Mouse (Mus musculus) limb, embryonic 10.5 days (tissue): ENCODE measurements around the gene Rab4a. TPM values are rescaled to one million over a fixed set of nuclear protein-coding genes. Genes with fewer than 3 reads are reported as not detected.

Experiments
- DNase-seq: peaks from one replicate; pipeline ENCODE4 v3.0.0-alpha.2; 2017; ENCODE audit warnings: low spot score
- H3K27ac ChIP-seq: fragments of 300-500 bp; sonication (generic); 2 replicates; pipeline ENCODE4 v1.5.1; 2016; ENCODE audit warnings: mild to moderate bottlenecking
- H3K27me3 ChIP-seq: fragments of 300-500 bp; sonication (generic); 2 replicates; pipeline ENCODE4 v1.6.1; 2016; ENCODE audit warnings: low read depth, mild to moderate bottlenecking; ENCODE audit not compliant: poor library complexity, severe bottlenecking
- H3K36me3 ChIP-seq: fragments of 300-500 bp; sonication (generic); 2 replicates; pipeline ENCODE4 v1.6.1; 2016; ENCODE audit warnings: mild to moderate bottlenecking, moderate library complexity
- H3K4me1 ChIP-seq: fragments of 300-500 bp; sonication (generic); 2 replicates; pipeline ENCODE4 v1.6.1; 2016
- H3K4me3 ChIP-seq: fragments of 300-500 bp; sonication (generic); 2 replicates; pipeline ENCODE4 v1.5.1; 2016; ENCODE audit warnings: mild to moderate bottlenecking, moderate library complexity
- H3K9me3 ChIP-seq: fragments of 300-500 bp; sonication (generic); replicated peaks from 2 replicates; pipeline ENCODE4 v1.6.1; 2016; ENCODE audit warnings: mild to moderate bottlenecking
- WGBS: fragments of 180-500 bp; shearing (Covaris S2); methylation state at CpG from one replicate; pipeline ENCODE4 v1.1.7; 2016; 5-methylcytosine and 5-hydroxymethylcytosine counted together
- polyA plus RNA-seq: library from polyadenylated mRNA; unstranded; fragments of >200 nt; fragmentation: Nextera tagmentation; extraction: Ambion mirVana; gene quantifications from 2 replicates; pipeline ENCODE4 v1.2.1, GENCODE M21; 2016

Rab4a gene
- polyA plus RNA-seq, 1 experiment from 2014 or later: 58.2 TPM

DNA sequence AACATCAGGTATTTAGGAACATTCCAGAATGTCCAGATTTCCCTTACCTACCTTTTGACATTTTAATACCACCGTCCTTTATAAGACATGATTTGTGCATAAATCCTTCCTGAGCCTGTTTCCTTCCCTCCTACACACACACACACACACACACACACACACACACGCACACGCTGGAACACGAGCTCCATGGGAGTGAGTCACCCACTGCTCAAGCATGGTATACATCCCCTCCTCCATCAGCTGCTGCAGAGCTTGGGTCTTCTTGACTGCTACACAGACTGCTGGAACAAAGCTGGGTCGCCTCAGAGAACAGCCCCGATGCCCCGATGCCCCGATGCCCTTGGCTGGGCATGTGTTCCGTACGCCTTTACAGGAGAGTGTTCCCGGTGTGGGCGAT is 40.7 kb downstream of the Rab4a start:
- 95% methylated on average over 12 of the region's 12 CpGs for WGBS
- DNase-seq: no peak
- peaks cover 3% of the 10 kb centered on the region; the same call in 1 of the 2 replicates for H3K4me1 ChIP-seq
- no peaks in the 10 kb centered on the region for H3K9me3 ChIP-seq
- peaks cover 23% of the 10 kb centered on the region for H3K36me3 ChIP-seq
- no peak overlapping the region for H3K27ac ChIP-seq
- no peak overlapping the region for H3K4me3 ChIP-seq
- H3K27me3 ChIP-seq: no peaks in the 10 kb centered on the region

DNA sequence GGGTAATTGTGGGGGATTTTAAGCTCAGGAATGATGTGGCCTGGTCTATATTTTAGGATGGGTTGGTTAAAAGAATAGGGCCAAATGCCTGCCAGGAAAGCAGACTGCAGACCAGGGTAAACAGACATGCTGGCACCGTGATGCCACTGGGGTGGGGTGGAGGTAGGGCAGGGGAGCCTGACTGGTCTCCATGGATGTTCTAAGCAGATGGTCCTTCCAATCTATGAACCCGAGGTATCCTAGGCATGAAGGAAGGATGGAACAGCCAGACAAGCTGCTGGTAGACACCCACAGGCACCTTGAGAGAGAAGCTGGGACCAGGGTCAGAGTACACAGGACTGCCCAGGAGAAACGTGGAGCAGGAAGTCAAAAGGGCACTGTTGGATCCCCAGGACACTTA is 41.8 kb downstream of the Rab4a start:
- DNase-seq: no peak
- no peak overlapping the region for H3K4me3 ChIP-seq
- peaks cover 6% of the 10 kb centered on the region for H3K4me1 ChIP-seq
- H3K36me3 ChIP-seq: peaks cover 13% of the 10 kb centered on the region
- 64% methylated on average over 3 of the region's 3 CpGs for WGBS
- no peak overlapping the region for H3K27ac ChIP-seq
- no peaks in the 10 kb centered on the region for H3K9me3 ChIP-seq
- H3K27me3 ChIP-seq: no peaks in the 10 kb centered on the region

DNA sequence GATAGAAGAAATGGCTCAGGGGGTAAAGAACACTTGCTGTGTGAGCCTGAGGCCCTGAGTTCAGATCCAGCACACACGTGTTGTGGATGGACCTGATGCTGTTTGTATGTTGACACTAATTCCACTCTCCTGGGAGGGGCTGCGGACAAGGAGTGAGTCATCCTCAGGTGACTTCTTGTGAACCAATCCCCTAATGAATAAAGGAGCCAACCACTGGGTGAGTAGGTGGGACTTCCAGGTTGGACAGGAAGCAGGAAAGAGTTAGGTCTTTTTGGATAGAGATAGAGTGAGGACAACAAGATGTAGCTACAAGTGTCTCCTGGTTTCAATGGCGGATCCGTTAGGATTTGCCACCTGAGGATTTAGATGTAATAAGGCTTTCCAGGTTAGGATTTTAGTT is 43.6 kb downstream of the Rab4a start:
- Histone ChIP-seq H3K4me1 (peaks cover 6% of the 10 kb centered on the region), H3K27ac (no peak overlapping the region), H3K9me3 (no peaks in the 10 kb centered on the region), H3K4me3 (no peak overlapping the region), H3K36me3 (peaks cover 7% of the 10 kb centered on the region), H3K27me3 (no peaks in the 10 kb centered on the region)
- 85% methylated on average over 4 of the region's 4 CpGs for WGBS
- DNase-seq: no peak

DNA sequence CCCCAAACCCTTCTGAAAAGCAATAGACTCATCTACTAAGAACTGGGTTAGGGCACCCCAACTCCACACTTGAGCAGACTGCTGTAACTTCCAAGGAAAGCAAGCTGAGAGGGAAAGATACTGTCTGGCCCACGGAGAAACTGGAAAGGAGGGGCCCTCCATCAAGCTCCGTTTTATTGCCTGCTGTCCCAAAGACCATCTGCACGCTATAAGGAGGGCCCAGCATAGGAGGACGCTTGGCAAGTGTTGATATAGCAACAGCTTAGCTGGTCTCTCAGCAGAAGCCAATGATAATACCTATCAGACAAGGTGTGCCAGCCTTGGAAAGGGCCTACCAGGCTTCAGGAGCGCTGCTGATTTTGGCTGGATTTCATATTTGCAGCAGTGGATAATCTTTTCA is 45.8 kb downstream of the Rab4a start:
- 49% methylated on average over 5 of the region's 5 CpGs for WGBS
- H3K4me3 ChIP-seq: no peak overlapping the region
- DNase-seq: no peak

DNA sequence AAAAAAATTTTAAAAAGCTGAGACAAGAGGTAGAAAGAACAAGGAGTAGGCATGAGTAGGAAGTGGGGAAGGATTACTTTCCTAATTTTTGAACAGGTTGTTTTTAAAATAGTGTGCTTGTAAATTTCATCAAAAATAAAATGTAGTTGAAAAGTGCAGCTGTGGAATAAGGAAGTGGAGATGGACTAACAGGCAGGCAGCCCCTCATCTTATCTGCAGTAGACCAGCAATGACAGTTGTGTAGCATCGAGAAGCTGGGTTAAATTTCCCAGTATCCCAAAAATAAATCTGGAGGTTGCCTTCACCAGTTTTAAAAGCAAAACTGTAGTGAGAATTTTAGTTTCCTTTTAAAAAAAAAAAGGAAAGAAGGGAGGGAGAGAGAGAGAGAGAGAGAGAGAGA is 48.5 kb downstream of the Rab4a start:
- no peaks in the 10 kb centered on the region for H3K36me3 ChIP-seq
- WGBS: 94% methylated on average over 1 of the region's 1 CpGs
- DNase-seq: no peak
- peaks cover 15% of the 10 kb centered on the region for H3K4me1 ChIP-seq
- H3K4me3 ChIP-seq: no peak overlapping the region
- 0 out of 2 replicates have a peak, but pooled peaks cover 3% of the 10 kb centered on the region for H3K27me3 ChIP-seq
- no peaks in the 10 kb centered on the region for H3K9me3 ChIP-seq
- no peak overlapping the region for H3K27ac ChIP-seq

More for the DNA sequence above, 45.8 kb downstream of the Rab4a start:
- Histone ChIP-seq H3K27me3 (no peaks in the 10 kb centered on the region), H3K36me3 (no peaks in the 10 kb centered on the region), H3K9me3 (no peaks in the 10 kb centered on the region), H3K27ac (no peak overlapping the region), H3K4me1 (peaks cover 6% of the 10 kb centered on the region)

DNA sequence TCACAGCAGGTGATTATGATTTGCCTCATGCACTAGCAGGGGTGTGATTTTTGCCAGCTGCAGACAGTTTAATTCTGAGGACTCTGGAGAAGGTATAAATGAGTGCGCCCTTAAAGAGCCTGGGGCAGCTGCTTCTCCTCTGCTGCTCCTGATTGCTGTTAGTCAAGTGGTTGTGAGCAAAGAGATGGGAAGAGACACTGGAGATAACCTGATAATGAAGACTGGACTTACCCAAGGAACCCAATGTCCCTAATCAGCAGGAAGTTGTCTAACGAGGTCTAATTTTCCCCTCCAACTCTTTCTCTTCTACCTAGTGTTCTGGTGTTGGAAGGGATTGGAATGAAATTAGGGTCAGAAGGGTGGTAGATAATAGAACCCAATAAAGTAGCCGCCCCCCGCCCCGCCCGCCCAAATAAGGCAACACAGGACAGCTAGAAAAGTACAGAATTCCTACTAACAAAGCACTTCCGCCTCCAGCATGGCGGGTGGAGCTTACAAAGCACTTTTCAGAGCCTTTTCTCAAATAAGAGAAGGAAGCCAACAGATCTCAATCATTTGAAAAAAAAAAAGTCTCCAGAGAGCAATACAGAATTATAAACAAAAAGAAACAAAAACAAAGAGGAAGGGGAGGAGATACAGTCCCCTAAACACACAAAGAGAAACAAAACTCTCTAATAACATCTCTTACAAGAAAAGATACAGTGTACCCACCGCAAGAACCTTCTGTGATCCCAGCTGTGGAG is 49.1 kb downstream of the Rab4a start:
- Histone ChIP-seq H3K27me3 (peaks cover 6% of the 10 kb centered on the region), H3K9me3 (no peaks in the 10 kb centered on the region), H3K36me3 (no peaks in the 10 kb centered on the region), H3K4me1 (peaks cover 17% of the 10 kb centered on the region), H3K4me3 (no peak overlapping the region), H3K27ac (no peak overlapping the region)
- WGBS: 88% methylated on average over 9 of the region's 9 CpGs
- DNase-seq: no peak

DNA sequence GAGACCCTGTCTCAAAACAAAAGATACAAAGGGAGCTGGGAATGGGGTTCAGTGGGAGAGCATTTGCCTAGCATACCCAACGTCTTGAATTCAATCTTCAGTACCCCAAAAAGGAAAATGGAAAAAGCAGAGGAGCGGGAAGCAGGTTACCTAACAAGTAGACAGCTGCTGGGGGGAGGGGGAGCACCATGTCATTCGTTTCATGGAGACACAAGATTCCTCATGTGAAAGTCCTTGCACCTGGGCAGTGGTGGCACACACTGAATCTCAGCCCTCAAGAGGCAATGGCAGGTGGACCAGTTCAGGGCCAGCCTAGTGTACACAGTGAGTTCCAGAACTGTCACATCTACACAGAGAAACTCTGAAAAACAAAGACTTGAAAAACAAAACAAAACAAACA is 51.6 kb downstream of the Rab4a start:
- H3K27ac ChIP-seq: no peak overlapping the region
- no peak overlapping the region for H3K4me3 ChIP-seq
- 62% methylated on average over 3 of the region's 3 CpGs for WGBS
- peaks cover 30% of the 10 kb centered on the region for H3K27me3 ChIP-seq
- H3K4me1 ChIP-seq: peaks cover 17% of the 10 kb centered on the region
- no peak for DNase-seq
- H3K9me3 ChIP-seq: no peaks in the 10 kb centered on the region
- H3K36me3 ChIP-seq: no peaks in the 10 kb centered on the region

DNA sequence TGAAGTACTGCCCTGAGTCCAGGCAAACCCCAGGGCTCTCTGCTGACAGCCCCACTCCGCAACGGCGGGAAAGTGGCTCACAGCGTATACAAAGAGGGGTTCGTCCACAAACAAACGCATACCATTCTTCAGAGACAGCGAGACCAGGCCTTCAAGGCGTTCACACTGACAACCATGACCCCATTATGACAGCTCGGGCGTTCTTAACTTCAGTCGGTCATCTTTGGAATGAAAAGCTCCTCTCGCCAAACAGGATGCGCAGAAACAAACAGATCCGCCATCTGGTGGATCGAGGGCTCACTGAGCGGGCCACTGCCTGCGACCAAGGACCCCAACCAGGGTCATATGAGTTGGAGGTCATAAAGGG is 52.8 kb downstream of the Rab4a start:
- Histone ChIP-seq H3K36me3 (no peaks in the 10 kb centered on the region), H3K27ac (peak overlapping the region; percentile 90), H3K27me3 (peaks cover 40% of the 10 kb centered on the region), H3K4me1 (peaks cover 17% of the 10 kb centered on the region), H3K4me3 (peak overlapping the region; percentile 93), H3K9me3 (no peaks in the 10 kb centered on the region)
- 0% methylated on average over 17 of the region's 17 CpGs for WGBS
- DNase-seq: no peak

DNA sequence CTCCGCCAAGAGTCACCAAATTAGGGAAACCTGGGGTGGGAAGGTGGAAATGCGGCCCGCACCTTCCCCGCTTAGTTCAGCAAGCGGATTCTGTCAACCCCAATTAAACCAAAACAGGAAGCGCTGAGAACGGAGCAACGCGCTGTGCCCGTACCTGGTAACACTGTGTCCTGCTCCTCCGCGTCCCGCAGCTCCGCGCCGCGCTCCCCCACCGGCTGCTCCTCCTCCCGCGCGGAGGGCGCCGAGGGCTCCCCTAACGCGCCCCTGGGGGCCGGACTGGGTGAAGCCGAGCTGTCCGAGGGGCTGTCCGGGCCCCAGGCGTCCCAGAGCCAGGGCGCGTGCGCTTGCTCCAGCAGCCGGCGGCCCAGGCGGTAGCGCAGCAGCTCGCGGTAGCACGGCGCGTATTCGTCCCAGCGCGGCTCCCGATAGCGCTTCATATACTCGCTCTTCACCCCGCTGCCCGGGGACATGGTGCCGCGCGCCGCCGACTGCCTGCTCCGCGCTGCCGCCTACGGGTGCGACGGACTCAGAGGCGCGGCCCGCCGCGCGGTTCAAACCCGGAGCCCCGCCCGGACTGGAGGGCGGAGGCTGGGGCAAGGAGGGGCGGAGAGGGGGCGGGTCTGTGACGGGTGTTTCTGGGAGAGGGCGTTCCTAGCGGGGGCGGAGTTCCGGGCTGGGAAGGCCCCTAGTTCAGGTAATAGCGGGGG is 53.3 kb downstream of the Rab4a start:
- under 1% methylated on average over 79 of the region's 79 CpGs for WGBS

DNA sequence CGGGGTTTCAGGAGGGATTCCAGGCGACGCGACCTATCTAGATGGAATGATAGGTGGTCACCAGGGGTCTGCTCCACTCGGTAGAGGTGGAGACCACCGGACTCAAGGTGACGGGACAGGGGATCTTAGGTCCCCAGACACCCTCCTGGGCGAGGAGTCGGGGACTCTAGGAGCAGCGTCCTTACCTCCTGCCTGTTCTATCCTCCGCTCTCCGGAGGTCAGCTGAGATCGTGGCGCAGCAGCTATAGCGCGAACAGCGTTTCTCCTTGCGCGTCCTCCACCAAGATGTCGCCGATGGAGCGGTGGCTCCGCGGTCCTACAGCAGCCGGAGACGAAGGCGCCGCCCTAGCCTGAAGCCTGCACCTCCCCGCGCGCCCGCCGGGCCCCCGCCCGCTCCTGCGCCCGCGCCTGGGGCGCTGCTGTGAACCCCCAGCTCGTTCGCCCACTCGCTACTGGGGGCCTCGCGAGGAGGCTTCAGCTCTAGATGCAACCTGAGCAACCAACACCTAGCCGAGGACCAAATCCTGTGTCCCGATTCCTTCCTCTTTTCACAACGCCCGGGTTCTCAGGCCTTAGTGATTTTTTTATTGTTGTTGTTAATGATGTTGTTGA is 54.0 kb downstream of the Rab4a start, which contains the start of gene Ccsap:
TSS of gene Ccsap (minus strand) at position 562 of the 612 bp plus-strand sequence.
- 2% methylated on average over 48 of the region's 48 CpGs for WGBS
- Histone ChIP-seq H3K9me3 (no peaks in the 10 kb centered on the region), H3K4me3 (peak within 1 kb of the TSS; percentile 93), H3K27me3 (peaks cover 52% of the 10 kb centered on the region), H3K27ac (peak within 1 kb of the TSS; percentile 90), H3K4me1 (peaks cover 17% of the 10 kb centered on the region), H3K36me3 (no peaks in the 10 kb centered on the region)
- DNase-seq: no peak

More for the DNA sequence above, 53.3 kb downstream of the Rab4a start:
- peak; percentile 95 for DNase-seq
- H3K36me3 ChIP-seq: no peaks in the 10 kb centered on the region
- peaks cover 46% of the 10 kb centered on the region for H3K27me3 ChIP-seq
- H3K9me3 ChIP-seq: no peaks in the 10 kb centered on the region
- H3K4me3 ChIP-seq: peak overlapping the region; percentile 93
- peaks cover 17% of the 10 kb centered on the region for H3K4me1 ChIP-seq
- peak overlapping the region; percentile 90 for H3K27ac ChIP-seq

DNA sequence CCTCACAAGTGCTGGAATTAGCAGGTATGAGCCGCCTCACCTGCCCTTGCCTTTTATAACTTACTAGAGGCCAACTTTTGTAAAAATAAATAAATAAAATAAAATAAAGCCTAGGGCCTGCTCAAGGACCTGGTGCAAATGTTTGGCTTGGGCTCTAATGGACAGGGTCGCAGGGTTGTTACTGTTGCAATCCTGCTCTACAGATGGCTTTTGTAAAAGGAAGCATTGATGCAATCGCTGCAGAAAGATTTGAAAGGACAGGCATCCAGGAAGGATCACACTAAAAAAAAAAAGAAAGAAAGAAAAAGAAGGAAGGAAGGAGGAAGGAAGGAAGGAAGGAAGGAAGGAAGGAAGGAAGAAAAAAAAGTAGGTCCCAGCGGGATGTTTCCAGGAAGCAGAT is 54.6 kb downstream of the Rab4a start:
- DNase-seq: no peak
- H3K27me3 ChIP-seq: peaks cover 58% of the 10 kb centered on the region
- peaks cover 17% of the 10 kb centered on the region for H3K4me1 ChIP-seq
- H3K4me3 ChIP-seq: peak overlapping the region; percentile 93
- no peak overlapping the region for H3K27ac ChIP-seq
- H3K36me3 ChIP-seq: no peaks in the 10 kb centered on the region
- WGBS: 76% methylated on average over 4 of the region's 4 CpGs
- no peaks in the 10 kb centered on the region for H3K9me3 ChIP-seq

DNA sequence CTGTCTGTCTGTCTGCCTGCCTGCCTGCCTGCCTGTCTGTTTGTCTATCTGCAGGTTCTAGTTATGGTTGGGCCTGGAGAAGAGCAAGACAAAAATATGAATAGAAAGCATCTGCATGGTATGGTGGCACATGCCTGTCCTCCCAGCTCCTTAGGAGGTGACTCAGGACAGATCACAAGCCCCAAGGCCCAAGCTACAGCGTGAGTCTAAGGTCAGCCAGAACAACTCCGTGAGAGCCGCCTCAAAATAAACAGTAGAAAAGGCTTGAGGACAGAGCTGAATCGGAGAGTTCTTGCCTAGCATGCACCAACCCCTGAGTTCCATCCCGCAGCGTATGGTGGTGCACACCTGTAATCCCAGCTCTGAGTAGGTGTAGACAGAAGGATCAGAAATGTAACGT is 60.0 kb downstream of the Rab4a start:
- H3K4me1 ChIP-seq: no peaks in the 10 kb centered on the region
- H3K27me3 ChIP-seq: peaks cover 49% of the 10 kb centered on the region
- H3K27ac ChIP-seq: no peak overlapping the region
- H3K36me3 ChIP-seq: no peaks in the 10 kb centered on the region
- no peaks in the 10 kb centered on the region for H3K9me3 ChIP-seq
- no peak for DNase-seq
- WGBS: 81% methylated on average over 7 of the region's 7 CpGs
- no peak overlapping the region for H3K4me3 ChIP-seq

DNA sequence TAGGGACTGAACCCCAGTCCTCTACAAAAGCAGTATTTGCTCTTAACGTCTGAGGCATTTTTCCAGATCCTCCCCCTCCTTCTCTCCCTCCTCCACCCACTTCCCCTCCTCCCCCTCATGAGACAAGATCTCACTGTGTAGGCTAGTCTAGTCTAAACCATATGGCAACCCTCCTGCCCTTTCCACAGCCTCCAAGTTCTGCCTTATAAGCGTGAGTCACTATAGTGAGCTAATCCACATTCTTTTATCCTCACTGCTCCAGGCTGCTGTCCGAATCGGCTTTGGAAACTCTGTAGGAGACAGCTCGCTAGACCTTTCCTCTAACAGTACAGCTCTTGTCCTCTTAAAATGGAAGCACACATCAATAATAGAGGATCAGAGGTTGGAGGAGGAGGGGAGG is 61.2 kb downstream of the Rab4a start:
- DNase-seq: no peak
- Histone ChIP-seq H3K9me3 (no peaks in the 10 kb centered on the region), H3K4me3 (no peak overlapping the region), H3K27ac (no peak overlapping the region), H3K4me1 (no peaks in the 10 kb centered on the region), H3K36me3 (no peaks in the 10 kb centered on the region), H3K27me3 (peaks cover 37% of the 10 kb centered on the region)
- WGBS: 55% methylated on average over 5 of the region's 5 CpGs
